Mouse (Mus musculus) leukemia stem cell, adult 10-12 weeks (primary cell): ENCODE measurements around the gene Gosr2. TPM values are rescaled to one million over a fixed set of nuclear protein-coding genes. Genes with fewer than 3 reads are reported as not detected.

Source experiments
- polyA plus RNA-seq: library from polyadenylated mRNA; stranded (reverse); fragments of >175 nt; gene quantifications from 2 replicates; pipeline ENCODE4 v1.2.3, GENCODE M21; 2012; ENCODE audit warnings: low replicate concordance

The Gosr2 gene
- polyA plus RNA-seq, result 2.3 and 9.5 TPM in 2 replicates

DNA sequence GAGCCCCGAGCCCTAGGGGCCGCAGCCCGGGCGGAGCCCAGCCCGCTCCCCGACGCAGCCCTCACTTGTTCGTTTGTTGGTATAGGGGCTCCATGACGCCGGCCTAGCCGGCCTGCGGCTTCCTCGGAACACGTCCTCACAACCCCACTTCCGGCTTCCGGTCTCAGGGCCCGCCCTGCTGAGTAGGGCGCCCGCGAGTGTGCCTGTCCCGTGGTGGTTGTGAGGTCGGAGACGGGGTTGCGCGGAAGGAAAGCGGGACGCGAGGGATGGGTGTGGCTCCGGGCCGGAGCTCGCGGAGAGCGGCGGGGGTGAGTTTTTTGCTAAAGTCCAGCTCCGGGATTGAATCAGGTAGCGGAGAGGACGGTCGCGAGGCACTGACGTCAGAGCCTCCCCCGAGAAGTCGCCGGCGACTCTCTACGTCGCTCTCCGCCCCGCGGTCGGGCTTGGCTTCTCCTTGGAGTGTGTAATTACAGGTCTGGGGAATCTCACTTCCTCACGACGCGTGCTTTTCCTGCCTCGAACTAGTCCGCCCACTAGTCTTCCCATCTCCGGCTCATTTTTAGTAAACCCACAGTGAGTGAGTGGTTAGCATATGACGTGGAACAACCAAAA is at the start of gene Gosr2:
Gene Gosr2 (minus strand): TSS at position 334 of the 612 bp plus-strand sequence.

DNA sequence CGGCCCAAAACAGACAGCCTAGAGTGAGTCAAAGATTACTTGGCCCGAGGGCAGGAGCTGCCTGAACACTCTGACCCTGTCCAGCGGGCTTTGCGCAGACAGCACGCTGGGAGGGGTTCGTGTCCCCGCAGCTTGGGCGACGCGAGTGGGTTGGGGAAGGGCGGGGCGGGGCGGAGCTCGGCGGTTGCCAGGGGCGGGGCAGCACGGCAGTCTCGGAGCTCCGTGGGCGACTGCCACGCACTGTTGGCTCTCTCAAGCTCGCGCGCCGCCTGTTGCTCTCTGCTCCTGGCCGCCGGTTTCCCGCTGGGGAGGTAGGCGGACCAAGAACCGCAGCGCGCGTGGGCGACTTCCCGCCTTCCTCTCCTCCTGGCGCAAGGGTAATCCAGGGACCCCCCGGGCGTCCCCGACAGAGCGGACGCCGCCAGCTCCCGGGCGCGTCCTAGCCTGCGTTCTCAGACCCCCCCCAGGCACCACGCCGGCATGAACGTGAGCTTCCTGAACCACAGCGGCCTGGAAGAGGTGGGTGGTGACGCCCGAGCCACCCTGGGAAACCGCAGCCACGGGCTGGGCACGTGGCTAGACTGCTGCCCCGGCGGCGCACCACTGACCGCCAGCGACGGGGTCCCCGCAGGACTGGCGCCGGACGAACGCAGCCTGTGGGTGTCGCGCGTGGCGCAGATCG is 48.3 kb downstream of the Gosr2 start, which contains the start of gene Rprml:
Gene Rprml (plus strand): TSS at position 270 of the 682 bp plus-strand sequence.

DNA sequence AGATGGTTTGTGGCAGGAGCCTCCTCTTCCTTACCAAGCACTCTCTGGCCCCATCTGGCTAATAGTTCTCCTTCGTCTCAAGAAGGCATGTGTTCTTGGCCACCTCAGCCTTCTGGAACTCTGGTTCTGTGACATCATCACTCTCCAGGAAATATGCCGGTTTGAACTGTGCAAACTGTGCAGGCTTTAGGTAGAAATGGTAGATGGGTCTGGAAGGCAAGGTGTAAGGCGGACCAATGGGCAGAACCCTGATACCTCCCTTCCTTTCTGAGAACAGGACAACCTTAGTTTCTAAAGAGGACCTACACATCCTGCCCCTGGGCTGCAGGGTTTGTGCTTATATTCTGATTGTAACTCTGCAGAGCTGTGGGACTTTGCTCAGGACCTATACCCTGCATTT is 58.9 kb downstream of the Gosr2 start, which contains the start of gene Lyzl6:
Gene Lyzl6 (minus strand): TSS at position 101 of the 400 bp plus-strand sequence.

Other genes with a start within 250 kb of the Gosr2 start
- not detected in 2 replicates for gene Lrrc37a, start 193.3 kb downstream of the Gosr2 start, polyA plus RNA-seq
- not detected in 2 replicates for gene Gm884, start 76.8 kb downstream of the Gosr2 start, polyA plus RNA-seq
- not detected in 2 replicates for gene Lyzl6, start 59.0 kb downstream of the Gosr2 start, polyA plus RNA-seq
- gene Rprml, start 48.3 kb downstream of the Gosr2 start, polyA plus RNA-seq, result not detected in 2 replicates
- not detected in 2 replicates for gene Wnt9b, start 51.9 kb upstream of the Gosr2 start, polyA plus RNA-seq
- gene Wnt3, start 76.3 kb upstream of the Gosr2 start, polyA plus RNA-seq, result not detected in 2 replicates